Mouse (Mus musculus) heart, adult 2 months (tissue): ENCODE data around the gene Maco1. TPM values are rescaled to one million over a fixed set of nuclear protein-coding genes. Genes with fewer than 3 reads are reported as not detected.
"Not testable (repeated sequence)": the region's sequence is repeated elsewhere in the genome, so short reads cannot be mapped to it uniquely, and the experiment has no call there.

Experiments
- DNase-seq, 2 experiments: peaks; one replicate each; pipeline ENCODE4 v3.0.0; 2021
- H3K27ac ChIP-seq: fragments of 200-600 bp; 2 replicates; pipeline ENCODE4 v1.8.1; 2022
- H3K27me3 ChIP-seq: fragments of 200-500 bp; 2 replicates; pipeline ENCODE4 v1.6.1; 2012; ENCODE audit warnings: mild to moderate bottlenecking, low read length, inconsistent platforms, mixed read lengths; ENCODE audit not compliant: control insufficient read depth, insufficient read depth
- H3K36me3 ChIP-seq: fragments of 200-500 bp; 2 replicates; pipeline ENCODE4 v1.6.1; 2012; ENCODE audit warnings: low read length, inconsistent platforms; ENCODE audit not compliant: control insufficient read depth, insufficient read depth
- H3K4me1 ChIP-seq: fragments of 200-500 bp; 2 replicates; pipeline ENCODE4 v1.6.1; 2011; ENCODE audit warnings: low read length; ENCODE audit not compliant: control insufficient read depth, insufficient read depth
- H3K4me3 ChIP-seq: fragments of 200-600 bp; 2 replicates; pipeline ENCODE4 v1.8.1; 2022
- H3K79me2 ChIP-seq: fragments of 200-500 bp; replicated peaks from 2 replicates; pipeline ENCODE4 v1.6.1; 2012; ENCODE audit warnings: mild to moderate bottlenecking, inconsistent platforms, low read length, moderate library complexity, mixed read lengths; ENCODE audit not compliant: control insufficient read depth, insufficient read depth
- H3K9ac ChIP-seq: fragments of 200-500 bp; 2 replicates; pipeline ENCODE4 v1.6.1; 2012; ENCODE audit warnings: low read depth, mild to moderate bottlenecking, control low read depth, inconsistent platforms, low read length, mixed read lengths
- CTCF ChIP-seq: fragments of 200-600 bp; IDR thresholded peaks from 2 replicates; pipeline ENCODE4 v1.8.1; 2022; ENCODE audit warnings: antibody characterized with exemption, mild to moderate bottlenecking, moderate library complexity
- EP300 ChIP-seq: fragments of 200-500 bp; IDR thresholded peaks from 2 replicates; pipeline ENCODE4 v1.6.1; 2011; ENCODE audit warnings: low read depth, low read length, control low read depth; ENCODE audit not compliant: insufficient read depth
- POLR2A ChIP-seq: fragments of 200-500 bp; IDR thresholded peaks from 2 replicates; pipeline ENCODE4 v1.6.1; 2011; ENCODE audit warnings: mild to moderate bottlenecking, low read depth, low read length, control low read depth; ENCODE audit not compliant: insufficient read depth
- WGBS: fragments of 180-500 bp; shearing (Covaris S2); methylation state at CpG from one replicate; pipeline ENCODE4 v1.1.7; 2018; 5-methylcytosine and 5-hydroxymethylcytosine counted together
- intact Hi-C: fragments of 180-260 bp; cut with DNase I; formaldehyde crosslinking; loops from one replicate; pipeline ENCODE4 v1.15.1; 2025
- polyA plus RNA-seq: library from polyadenylated mRNA; depleted of rRNA; stranded (reverse); fragments of >200 nt; gene quantifications from 2 replicates; pipeline ENCODE4 v1.2.3, GENCODE M21; 2012
- total RNA-seq, 2 experiments: library from RNA; stranded (reverse); gene quantifications; 2 replicates each; pipeline ENCODE4 v1.2.3; 2021

Maco1 gene
- total and polyA plus RNA-seq, 3 experiments, result 5.5 to 23.4 (median 16.9) TPM

DNA sequence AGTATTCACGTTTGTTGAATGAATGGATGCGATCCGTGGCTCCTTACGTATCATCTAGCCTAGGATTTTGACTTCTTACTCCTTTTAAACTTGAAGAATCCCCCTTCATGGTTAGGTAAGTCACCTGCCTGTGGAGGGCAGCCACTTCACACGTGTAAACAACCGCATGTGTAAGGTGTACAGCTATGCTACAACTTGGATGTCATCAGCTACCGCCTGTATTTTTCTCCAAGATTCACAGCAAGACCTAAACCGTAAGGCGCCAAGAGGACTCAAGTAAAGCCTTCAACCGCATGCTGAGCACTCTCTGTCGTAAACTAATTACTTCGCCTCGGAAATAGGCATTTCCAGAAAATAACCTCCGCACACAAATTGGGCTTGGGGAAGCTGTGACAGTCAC lies 1.3 kb downstream of the Maco1 start:
- intact Hi-C loops, result no loop called here
- Histone ChIP-seq H3K79me2 (peaks cover 3% of the 10 kb centered on the region; the same call in 1 of the 2 replicates), H3K4me1 (peaks cover 8% of the 10 kb centered on the region), H3K4me3 (peak overlapping the region; percentile 79), H3K27ac (no peak overlapping the region; the same call in 1 of the 2 replicates), H3K27me3 (no peaks in the 10 kb centered on the region), H3K36me3 (peaks cover 11% of the 10 kb centered on the region), H3K9ac (peak overlapping the region; percentile 56)
- no peak for DNase-seq
- TF ChIP-seq EP300 (no peak), POLR2A (no peak), CTCF (no peak)
- WGBS, result 20% methylated on average over 14 of the region's 14 CpGs

DNA sequence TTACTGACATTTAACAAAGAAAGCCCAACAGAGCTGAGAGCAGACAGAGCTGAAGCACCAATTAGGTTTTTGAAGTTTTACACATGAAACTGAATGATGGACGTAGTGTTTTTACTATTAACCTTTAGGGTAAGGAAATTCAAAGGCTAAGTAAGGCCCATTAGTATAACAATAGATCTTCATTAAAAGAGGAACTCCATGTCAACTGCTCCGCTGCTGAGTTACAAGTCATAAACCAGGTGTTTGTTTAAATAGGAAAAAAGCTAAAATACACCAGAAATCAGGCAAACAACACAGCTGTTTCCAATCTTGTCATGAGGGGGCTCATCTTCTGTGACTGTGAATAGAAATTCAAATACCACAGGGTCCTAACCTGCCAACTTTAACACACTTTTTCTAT lies 1.9 kb downstream of the Maco1 start:
- peaks cover 8% of the 10 kb centered on the region for H3K4me1 ChIP-seq
- H3K9ac ChIP-seq, result no peak overlapping the region
- no peak overlapping the region for H3K27ac ChIP-seq
- H3K79me2 ChIP-seq, result peaks cover 3% of the 10 kb centered on the region; the same call in 1 of the 2 replicates
- intact Hi-C loops, result no loop called here
- H3K4me3 ChIP-seq, result no peak overlapping the region; the same call in 1 of the 2 replicates
- H3K36me3 ChIP-seq, result peaks cover 11% of the 10 kb centered on the region
- TF ChIP-seq CTCF (no peak), POLR2A (no peak), EP300 (no peak)
- WGBS, result 58% methylated on average over 2 of the region's 2 CpGs
- no peaks in the 10 kb centered on the region for H3K27me3 ChIP-seq
- no peak for DNase-seq

DNA sequence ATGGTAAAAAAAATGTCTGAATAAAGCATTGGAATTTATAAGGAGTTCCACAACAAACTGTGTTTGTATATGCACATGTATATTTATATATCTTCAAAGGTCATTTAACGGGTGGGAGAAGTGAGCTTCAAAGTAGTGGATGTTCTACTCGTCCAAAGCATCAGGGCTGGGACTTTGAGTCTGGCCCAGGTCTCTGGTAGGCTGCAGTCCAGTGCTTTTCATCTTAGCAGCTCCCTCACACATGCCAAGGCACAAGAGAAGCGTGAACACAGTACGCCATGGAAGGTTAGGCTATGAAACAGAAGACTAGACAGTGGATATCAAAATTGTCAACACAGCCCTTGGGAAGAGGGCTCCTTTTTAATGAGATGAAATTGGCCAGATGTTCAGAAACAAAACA lies 2.6 kb downstream of the Maco1 start:
- peaks cover 11% of the 10 kb centered on the region for H3K4me1 ChIP-seq
- peaks cover 5% of the 10 kb centered on the region; the same call in 1 of the 2 replicates for H3K79me2 ChIP-seq
- DNase-seq, result no peak
- intact Hi-C loops, result no loop called here
- H3K36me3 ChIP-seq, result peaks cover 11% of the 10 kb centered on the region
- H3K27me3 ChIP-seq, result no peaks in the 10 kb centered on the region
- no peak overlapping the region for H3K9ac ChIP-seq
- WGBS, result 59% methylated on average over 4 of the region's 4 CpGs
- H3K4me3 ChIP-seq, result no peak overlapping the region
- no peak for TF ChIP-seq POLR2A
- no peak for TF ChIP-seq EP300
- no peak for TF ChIP-seq CTCF
- no peak overlapping the region for H3K27ac ChIP-seq

DNA sequence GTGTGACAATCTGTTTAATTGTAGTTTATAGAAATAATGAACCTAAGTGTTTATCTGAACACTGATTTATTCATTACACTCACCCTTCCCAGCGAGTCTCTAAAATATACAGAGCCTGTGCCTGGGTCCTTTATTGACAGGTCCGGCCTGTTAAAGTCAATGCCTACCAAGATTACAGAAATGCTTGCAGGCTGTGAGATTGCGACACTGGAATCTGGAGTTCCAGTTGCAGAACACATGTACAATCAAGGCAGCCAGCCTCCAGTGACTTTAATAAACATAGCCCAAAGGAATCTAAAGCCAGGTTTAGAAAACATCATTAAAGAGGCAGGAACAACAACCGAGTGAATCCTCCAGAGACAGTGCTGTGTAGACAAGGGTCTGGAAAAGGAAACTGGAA lies 5.6 kb downstream of the Maco1 start:
- H3K4me1 ChIP-seq, result peaks cover 15% of the 10 kb centered on the region
- TF ChIP-seq EP300 (no peak), CTCF (no peak), POLR2A (no peak)
- WGBS, result 50% methylated on average over 4 of the region's 4 CpGs
- peak overlapping the region; percentile 1; the same call in 1 of the 2 replicates for H3K27ac ChIP-seq
- peaks cover 14% of the 10 kb centered on the region for H3K36me3 ChIP-seq
- no peak overlapping the region for H3K4me3 ChIP-seq
- no peaks in the 10 kb centered on the region for H3K27me3 ChIP-seq
- peak in 1 of 2 experiments; percentile 33 for DNase-seq
- H3K9ac ChIP-seq, result no peak overlapping the region
- intact Hi-C loops, result loop anchor here (5.0 kb wide), 1 partner anchor 45 kb away; no protein-coding TSS in a partner anchor
- peaks cover 14% of the 10 kb centered on the region for H3K79me2 ChIP-seq

DNA sequence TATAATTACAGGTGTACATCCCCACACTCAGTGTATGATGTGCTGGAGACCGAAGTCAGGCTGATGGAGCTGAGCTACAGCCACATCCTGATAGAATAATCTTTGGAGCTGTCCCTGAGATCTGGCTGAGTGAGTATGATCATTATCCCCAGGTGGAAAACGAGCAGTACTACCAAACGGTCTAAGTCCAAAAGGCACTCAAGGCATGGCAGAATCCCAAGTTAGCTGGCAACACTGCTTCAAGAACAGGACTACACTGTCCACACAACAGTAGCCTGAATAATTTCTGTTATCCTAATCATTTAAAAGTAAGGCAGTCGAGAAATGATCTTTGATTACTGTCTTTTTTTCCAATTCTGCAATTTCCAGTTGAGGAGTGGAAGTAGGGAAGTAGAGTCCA lies 9.6 kb downstream of the Maco1 start:
- H3K4me3 ChIP-seq, result no peak overlapping the region
- H3K4me1 ChIP-seq, result peaks cover 13% of the 10 kb centered on the region
- peaks cover 11% of the 10 kb centered on the region for H3K79me2 ChIP-seq
- peaks cover 7% of the 10 kb centered on the region for H3K36me3 ChIP-seq
- 47% methylated on average over 4 of the region's 4 CpGs for WGBS
- H3K27ac ChIP-seq, result no peak overlapping the region
- intact Hi-C loops, result no loop called here
- TF ChIP-seq POLR2A, result no peak
- no peak for TF ChIP-seq EP300
- TF ChIP-seq CTCF, result no peak
- H3K27me3 ChIP-seq, result no peaks in the 10 kb centered on the region
- no peak for DNase-seq
- H3K9ac ChIP-seq, result no peak overlapping the region

DNA sequence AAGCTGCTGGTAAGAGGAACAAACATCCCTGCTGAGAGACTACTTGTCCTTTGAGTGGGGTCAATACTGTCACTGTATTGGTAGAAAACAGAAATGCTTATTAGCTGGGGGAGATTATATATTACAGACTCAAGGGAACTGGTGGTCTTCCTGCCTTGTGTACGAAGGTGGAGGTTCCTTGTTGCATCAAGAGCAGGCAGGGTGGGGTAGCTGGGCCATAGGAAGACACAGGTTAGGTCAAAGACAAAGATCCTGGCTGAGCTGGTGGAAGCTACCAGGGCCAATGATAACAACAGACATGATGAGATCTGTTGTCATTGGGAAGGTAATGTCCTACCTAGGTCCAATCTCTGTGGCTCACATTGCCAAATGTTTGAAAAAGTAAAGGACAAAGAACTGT lies 12.9 kb downstream of the Maco1 start:
- no peak overlapping the region for H3K27ac ChIP-seq
- intact Hi-C loops, result no loop called here
- H3K79me2 ChIP-seq, result peaks cover 8% of the 10 kb centered on the region
- no peak overlapping the region for H3K9ac ChIP-seq
- H3K36me3 ChIP-seq, result peaks cover 10% of the 10 kb centered on the region; the same call in 1 of the 2 replicates
- no peak overlapping the region for H3K4me3 ChIP-seq
- no peaks in the 10 kb centered on the region for H3K27me3 ChIP-seq
- no peak for TF ChIP-seq CTCF
- no peak for TF ChIP-seq EP300
- no peak for TF ChIP-seq POLR2A
- DNase-seq, result no peak
- WGBS, result 89% methylated on average over 1 of the region's 1 CpGs
- H3K4me1 ChIP-seq, result peaks cover 4% of the 10 kb centered on the region

DNA sequence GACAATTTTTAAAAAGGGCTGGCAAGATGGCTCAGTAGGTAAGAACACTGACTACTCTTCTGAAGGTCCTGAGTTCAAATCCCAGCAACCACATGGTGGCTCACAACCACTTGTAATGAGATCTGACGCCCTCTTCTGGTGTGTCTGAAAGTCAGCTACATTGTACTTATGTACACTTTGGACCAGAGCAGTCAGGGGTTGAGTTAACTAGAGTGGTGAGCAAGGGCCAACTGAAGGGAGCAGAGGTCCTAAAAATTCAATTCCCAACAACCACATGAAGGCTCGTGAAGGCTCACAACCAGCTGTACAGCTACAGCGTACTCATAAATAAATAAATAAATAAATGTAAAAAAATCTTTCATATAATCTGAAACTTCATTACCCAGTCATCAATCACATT lies 14.4 kb downstream of the Maco1 start:
- DNase-seq, H3K4me1 ChIP-seq, H3K36me3 ChIP-seq, H3K79me2 ChIP-seq, H3K9ac ChIP-seq, H3K27ac ChIP-seq, H3K4me3 ChIP-seq, H3K27me3 ChIP-seq, intact Hi-C loops: not testable (repeated sequence)
- 86% methylated on average over 3 of the region's 3 CpGs for WGBS
